Mouse (Mus musculus) regulatory T cell (primary cell): ENCODE results near the gene 1700021F05Rik.

ENCODE experiments used
- in situ Hi-C: fragments of 300-600 bp; cut with MboI, MseI; formaldehyde crosslinking; loops from one replicate; pipeline ENCODE4 v1.15.1; 2025; ENCODE audit warnings: high pct_unique_total_duplicates

1700021F05Rik gene

GRCm38 (mm10) chr10:43540442-43541152, at the start of gene 1700021F05Rik:
1700021F05Rik (minus strand) TSS chr10:43540994.
- in situ Hi-C loops = no loop called here

GRCm38 (mm10) chr10:43588470-43589177, 47.8 kb upstream of the 1700021F05Rik start:
- in situ Hi-C loops = no loop called here

GRCm38 (mm10) chr10:43584538-43584937, 43.7 kb upstream of the 1700021F05Rik start:
- in situ Hi-C loops = no loop called here

- in situ Hi-C loops = no loop called here
Measured at GRCm38 (mm10) chr10:43581260-43581659, 40.5 kb upstream of the 1700021F05Rik start.

- in situ Hi-C loops = no loop called here
Measured at GRCm38 (mm10) chr10:43580649-43581078, 39.9 kb upstream of the 1700021F05Rik start.

- in situ Hi-C loops = loop anchor here (5.0 to 10.0 kb wide), 3 partner anchors 165 to 465 kb away; no protein-coding TSS in a partner anchor
Measured at GRCm38 (mm10) chr10:43579381-43580261, 38.8 kb upstream of the 1700021F05Rik start.

- in situ Hi-C loops = loop anchor here (5.0 to 10.0 kb wide), 3 partner anchors 166 to 466 kb away; no protein-coding TSS in a partner anchor
Measured at GRCm38 (mm10) chr10:43578754-43579380, 38.1 kb upstream of the 1700021F05Rik start.

- in situ Hi-C loops = loop anchor here (5.0 to 10.0 kb wide), 3 partner anchors 166 to 466 kb away; no protein-coding TSS in a partner anchor
Measured at GRCm38 (mm10) chr10:43578366-43578753, 37.6 kb upstream of the 1700021F05Rik start.

- in situ Hi-C loops = loop anchor here (5.0 to 10.0 kb wide), 3 partner anchors 167 to 467 kb away; no protein-coding TSS in a partner anchor
Measured at GRCm38 (mm10) chr10:43577997-43578331, 37.2 kb upstream of the 1700021F05Rik start, which contains the start of gene Cd24a. Cd24a (plus strand) TSS chr10:43578284.

GRCm38 (mm10) chr10:43577299-43577996, 36.7 kb upstream of the 1700021F05Rik start:
- in situ Hi-C loops = loop anchor here (5.0 to 10.0 kb wide), 3 partner anchors 167 to 467 kb away; no protein-coding TSS in a partner anchor

GRCm38 (mm10) chr10:43574956-43575355, 34.2 kb upstream of the 1700021F05Rik start:
- in situ Hi-C loops = loop anchor here (5.0 to 10.0 kb wide), 3 partner anchors 170 to 470 kb away; no protein-coding TSS in a partner anchor

- in situ Hi-C loops = loop anchor here (10.0 kb wide), 2 partner anchors 170 to 470 kb away; no protein-coding TSS in a partner anchor
Measured at GRCm38 (mm10) chr10:43574352-43574751, 33.6 kb upstream of the 1700021F05Rik start.

GRCm38 (mm10) chr10:43561311-43561710, 20.5 kb upstream of the 1700021F05Rik start:
- in situ Hi-C loops = no loop called here

- in situ Hi-C loops = no loop called here
Measured at GRCm38 (mm10) chr10:43560765-43561164, 20.0 kb upstream of the 1700021F05Rik start.

- in situ Hi-C loops = loop anchor here (10.0 kb wide), 1 partner anchor 505 kb away; no protein-coding TSS in a partner anchor
Measured at GRCm38 (mm10) chr10:43559313-43559712, 18.5 kb upstream of the 1700021F05Rik start.

GRCm38 (mm10) chr10:43557630-43558165, 16.9 kb upstream of the 1700021F05Rik start:
- in situ Hi-C loops = loop anchor here (10.0 kb wide), 1 partner anchor 507 kb away; no protein-coding TSS in a partner anchor

- in situ Hi-C loops = loop anchor here (10.0 kb wide), 1 partner anchor 513 kb away; no protein-coding TSS in a partner anchor
Measured at GRCm38 (mm10) chr10:43551388-43551787, 10.6 kb upstream of the 1700021F05Rik start.

- in situ Hi-C loops = loop anchor here (10.0 kb wide), 1 partner anchor 514 kb away; no protein-coding TSS in a partner anchor
Measured at GRCm38 (mm10) chr10:43550923-43551322, 10.1 kb upstream of the 1700021F05Rik start.

GRCm38 (mm10) chr10:43549411-43549810, 8.6 kb upstream of the 1700021F05Rik start:
- in situ Hi-C loops = no loop called here

GRCm38 (mm10) chr10:43541153-43541544, 355 bp upstream of the 1700021F05Rik start:
- in situ Hi-C loops = no loop called here
